Mouse (Mus musculus) stomach, embryonic 15.5 days (tissue): ENCODE results near the gene Fyn. TPM values are rescaled to one million over a fixed set of nuclear protein-coding genes. Genes with fewer than 3 reads are reported as not detected.
A peak's percentile ranks its signal among the peaks of the same experiment; 100 is the strongest.

Source experiments
- ATAC-seq: fragments of 200-750 bp; cut with Nextera tagmentation; 2 replicates; pipeline ENCODE4 v1.8.0; 2017; ENCODE audit warnings: low read depth, moderate number of reproducible peaks, moderate TSS enrichment; ENCODE audit not compliant: insufficient read depth, low FRiP score
- H3K27ac ChIP-seq: fragments of 300-500 bp; sonication (generic); 2 replicates; pipeline ENCODE4 v1.5.1; 2015; ENCODE audit warnings: mild to moderate bottlenecking, inconsistent platforms
- H3K27me3 ChIP-seq: fragments of 300-500 bp; sonication (generic); replicated peaks from 2 replicates; pipeline ENCODE4 v1.6.1; 2015; ENCODE audit warnings: inconsistent platforms
- H3K36me3 ChIP-seq: fragments of 300-500 bp; sonication (generic); 2 replicates; pipeline ENCODE4 v1.6.1; 2015; ENCODE audit warnings: inconsistent platforms
- H3K4me1 ChIP-seq: fragments of 300-500 bp; sonication (generic); 2 replicates; pipeline ENCODE4 v1.6.1; 2015; ENCODE audit warnings: inconsistent platforms
- H3K4me2 ChIP-seq: fragments of 300-500 bp; sonication (generic); 2 replicates; pipeline ENCODE4 v1.6.1; 2015; ENCODE audit warnings: mild to moderate bottlenecking, inconsistent platforms
- H3K4me3 ChIP-seq: fragments of 300-500 bp; sonication (generic); replicated peaks from 2 replicates; pipeline ENCODE4 v1.5.1; 2015; ENCODE audit warnings: inconsistent platforms
- H3K9ac ChIP-seq: fragments of 300-500 bp; sonication (generic); 2 replicates; pipeline ENCODE4 v1.6.1; 2015; ENCODE audit warnings: inconsistent platforms
- H3K9me3 ChIP-seq: fragments of 300-500 bp; sonication (generic); 2 replicates; pipeline ENCODE4 v1.6.1; 2016; ENCODE audit warnings: inconsistent platforms
- WGBS: fragments of 180-500 bp; shearing (Covaris S2); methylation state at CpG from one replicate; pipeline ENCODE4 v1.1.7; 2015; 5-methylcytosine and 5-hydroxymethylcytosine counted together
- polyA plus RNA-seq: library from polyadenylated mRNA; unstranded; fragments of >200 nt; fragmentation: Nextera tagmentation; extraction: Ambion mirVana; gene quantifications from 2 replicates; pipeline ENCODE4 v1.2.1, GENCODE M21; 2015

Fyn gene
- polyA plus RNA-seq, 1 experiment from 2014 or later: 22.1 TPM

- Histone ChIP-seq H3K4me2 (no peak overlapping the region), H3K27ac (peak overlapping the region; percentile 49; the same call in 1 of the 2 replicates), H3K4me3 (no peak overlapping the region), H3K36me3 (no peaks in the 10 kb centered on the region), H3K9ac (no peak overlapping the region), H3K27me3 (no peaks in the 10 kb centered on the region), H3K9me3 (no peaks in the 10 kb centered on the region), H3K4me1 (peaks cover 11% of the 10 kb centered on the region)
- WGBS: 52% methylated on average over 6 of the region's 6 CpGs
- ATAC-seq: peak; percentile 33; the same call in 1 of the 2 replicates
These were observed 98.7 kb downstream of the Fyn start for GRCm38 (mm10) chr10:39467317-39467716.

- Histone ChIP-seq H3K4me3 (no peak overlapping the region), H3K4me1 (peaks cover 9% of the 10 kb centered on the region), H3K36me3 (no peaks in the 10 kb centered on the region), H3K9ac (no peak overlapping the region), H3K4me2 (no peak overlapping the region), H3K9me3 (no peaks in the 10 kb centered on the region), H3K27me3 (no peaks in the 10 kb centered on the region), H3K27ac (peak overlapping the region; percentile 49; the same call in 1 of the 2 replicates)
- 86% methylated on average over 7 of the region's 7 CpGs for WGBS
- no peak for ATAC-seq
These were observed 99.2 kb downstream of the Fyn start for GRCm38 (mm10) chr10:39467821-39468220.

- H3K27ac ChIP-seq: no peak overlapping the region
- no peak overlapping the region for H3K9ac ChIP-seq
- no peaks in the 10 kb centered on the region for H3K9me3 ChIP-seq
- no peak overlapping the region for H3K4me2 ChIP-seq
- WGBS: 77% methylated on average over 3 of the region's 3 CpGs
- H3K4me1 ChIP-seq: peaks cover 9% of the 10 kb centered on the region
- H3K4me3 ChIP-seq: no peak overlapping the region
- no peak for ATAC-seq
- H3K36me3 ChIP-seq: no peaks in the 10 kb centered on the region
- no peaks in the 10 kb centered on the region for H3K27me3 ChIP-seq
These were observed 99.9 kb downstream of the Fyn start for GRCm38 (mm10) chr10:39468576-39468975.

GRCm38 (mm10) chr10:39469341-39469740, 100.7 kb downstream of the Fyn start:
- Histone ChIP-seq H3K27me3 (no peaks in the 10 kb centered on the region), H3K9me3 (no peaks in the 10 kb centered on the region), H3K9ac (no peak overlapping the region), H3K27ac (no peak overlapping the region), H3K4me2 (no peak overlapping the region), H3K4me3 (no peak overlapping the region), H3K4me1 (peaks cover 9% of the 10 kb centered on the region), H3K36me3 (no peaks in the 10 kb centered on the region)
- no peak for ATAC-seq
- WGBS: 74% methylated on average over 7 of the region's 7 CpGs

GRCm38 (mm10) chr10:39470321-39470720, 101.7 kb downstream of the Fyn start:
- H3K9me3 ChIP-seq: no peaks in the 10 kb centered on the region
- H3K36me3 ChIP-seq: no peaks in the 10 kb centered on the region
- no peak overlapping the region for H3K9ac ChIP-seq
- no peak overlapping the region for H3K4me2 ChIP-seq
- H3K4me3 ChIP-seq: no peak overlapping the region
- WGBS: 85% methylated on average over 7 of the region's 7 CpGs
- H3K4me1 ChIP-seq: peaks cover 9% of the 10 kb centered on the region
- no peak overlapping the region for H3K27ac ChIP-seq
- no peak for ATAC-seq
- H3K27me3 ChIP-seq: no peaks in the 10 kb centered on the region

GRCm38 (mm10) chr10:39471040-39471713, 102.5 kb downstream of the Fyn start:
- ATAC-seq: no peak
- Histone ChIP-seq H3K4me3 (no peak overlapping the region), H3K27me3 (no peaks in the 10 kb centered on the region), H3K4me1 (peaks cover 9% of the 10 kb centered on the region), H3K9ac (no peak overlapping the region), H3K36me3 (no peaks in the 10 kb centered on the region), H3K27ac (no peak overlapping the region), H3K4me2 (no peak overlapping the region), H3K9me3 (no peaks in the 10 kb centered on the region)
- WGBS: 84% methylated on average over 7 of the region's 7 CpGs

GRCm38 (mm10) chr10:39471714-39472531, 103.3 kb downstream of the Fyn start:
- no peak overlapping the region for H3K9ac ChIP-seq
- ATAC-seq: no peak
- no peaks in the 10 kb centered on the region for H3K9me3 ChIP-seq
- no peaks in the 10 kb centered on the region for H3K27me3 ChIP-seq
- H3K36me3 ChIP-seq: no peaks in the 10 kb centered on the region
- WGBS: 63% methylated on average over 15 of the region's 15 CpGs
- peaks cover 9% of the 10 kb centered on the region for H3K4me1 ChIP-seq
- peak overlapping the region; percentile 28; the same call in 1 of the 2 replicates for H3K27ac ChIP-seq
- no peak overlapping the region for H3K4me2 ChIP-seq
- H3K4me3 ChIP-seq: no peak overlapping the region

GRCm38 (mm10) chr10:39472923-39473322, 104.3 kb downstream of the Fyn start:
- Histone ChIP-seq H3K36me3 (no peaks in the 10 kb centered on the region), H3K9me3 (no peaks in the 10 kb centered on the region), H3K27me3 (no peaks in the 10 kb centered on the region), H3K27ac (no peak overlapping the region; the same call in 1 of the 2 replicates), H3K4me1 (peaks cover 9% of the 10 kb centered on the region), H3K4me2 (no peak overlapping the region), H3K4me3 (no peak overlapping the region), H3K9ac (no peak overlapping the region)
- WGBS: 61% methylated on average over 7 of the region's 7 CpGs
- ATAC-seq: no peak; the same call in 1 of the 2 replicates

GRCm38 (mm10) chr10:39479361-39479760, 110.7 kb downstream of the Fyn start:
- Histone ChIP-seq H3K9me3 (no peaks in the 10 kb centered on the region), H3K4me3 (no peak overlapping the region), H3K9ac (no peak overlapping the region), H3K4me2 (no peak overlapping the region), H3K36me3 (no peaks in the 10 kb centered on the region), H3K4me1 (no peaks in the 10 kb centered on the region), H3K27me3 (no peaks in the 10 kb centered on the region), H3K27ac (no peak overlapping the region)
- 78% methylated on average over 1 of the region's 1 CpGs for WGBS
- ATAC-seq: no peak

GRCm38 (mm10) chr10:39484382-39484826, 115.7 kb downstream of the Fyn start:
- Histone ChIP-seq H3K27ac (peak overlapping the region; percentile 27), H3K4me3 (no peak overlapping the region), H3K9ac (no peak overlapping the region), H3K4me2 (no peak overlapping the region), H3K36me3 (no peaks in the 10 kb centered on the region), H3K4me1 (peaks cover 21% of the 10 kb centered on the region), H3K27me3 (no peaks in the 10 kb centered on the region), H3K9me3 (no peaks in the 10 kb centered on the region)
- 43% methylated on average over 8 of the region's 8 CpGs for WGBS
- ATAC-seq: no peak

GRCm38 (mm10) chr10:39484892-39485291, 116.2 kb downstream of the Fyn start:
- no peak overlapping the region for H3K4me3 ChIP-seq
- ATAC-seq: no peak

GRCm38 (mm10) chr10:39485939-39486338, 117.3 kb downstream of the Fyn start:
- H3K4me2 ChIP-seq: no peak overlapping the region
- H3K9ac ChIP-seq: no peak overlapping the region
- no peak for ATAC-seq
- no peaks in the 10 kb centered on the region for H3K9me3 ChIP-seq
- WGBS: 70% methylated on average over 4 of the region's 4 CpGs
- no peaks in the 10 kb centered on the region for H3K36me3 ChIP-seq
- H3K4me3 ChIP-seq: no peak overlapping the region
- H3K27ac ChIP-seq: no peak overlapping the region
- H3K4me1 ChIP-seq: peaks cover 21% of the 10 kb centered on the region
- no peaks in the 10 kb centered on the region for H3K27me3 ChIP-seq

More at GRCm38 (mm10) chr10:39484892-39485291, 116.2 kb downstream of the Fyn start:
- H3K27ac ChIP-seq: peak overlapping the region; percentile 27; the same call in 1 of the 2 replicates
- H3K9me3 ChIP-seq: no peaks in the 10 kb centered on the region
- no peaks in the 10 kb centered on the region for H3K27me3 ChIP-seq
- H3K9ac ChIP-seq: no peak overlapping the region
- no peak overlapping the region for H3K4me2 ChIP-seq
- WGBS: 46% methylated on average over 6 of the region's 6 CpGs
- H3K4me1 ChIP-seq: peaks cover 21% of the 10 kb centered on the region
- no peaks in the 10 kb centered on the region for H3K36me3 ChIP-seq
